Mouse (Mus musculus): Measurements from ENCODE around the gene Dlx4. TPM values are rescaled to one million over a fixed set of nuclear protein-coding genes. Genes with fewer than 3 reads are reported as not detected.

The Dlx4 gene
- polyA plus RNA-seq, 1 experiment from 2014 or later: 0.79 TPM

DNA sequence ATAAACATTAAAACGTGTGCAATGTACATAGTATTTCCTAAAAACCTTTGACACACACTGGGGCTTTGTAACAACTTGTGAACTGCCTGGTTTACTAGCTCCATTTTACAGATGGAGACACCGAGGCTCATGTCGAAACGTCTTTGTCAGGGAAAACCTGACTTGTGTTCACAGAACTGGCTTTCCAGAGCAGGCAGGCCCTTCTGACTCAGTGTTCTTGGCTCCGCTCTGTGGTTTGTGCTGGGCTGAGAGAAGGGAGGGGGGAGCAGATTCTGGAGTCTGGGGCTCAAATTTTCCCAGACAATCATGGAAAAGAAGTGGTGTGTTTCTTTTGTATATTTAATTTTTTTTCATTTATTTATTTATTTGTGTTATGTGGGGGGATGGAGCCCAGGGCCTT lies 7.6 kb upstream of the Dlx4 start:
- H3K4me2 ChIP-seq (replicated peaks; ENCODE audit: low read depth, low read length): no peak overlapping the region
- WGBS: 70% methylated on average over 5 of the region's 5 CpGs
- no peaks in the 10 kb centered on the region for H3K9me3 ChIP-seq (ENCODE audit: low read length)
- TF ChIP-seq EP300 (IDR thresholded peaks at IDR 0.05) (no peak), CTCF (IDR thresholded peaks at IDR 0.05) (no peak)
- H3K36me3 ChIP-seq (ENCODE audit: insufficient read depth, low read length): no peaks in the 10 kb centered on the region
- DNase-seq (ENCODE audit: low spot score) (no peak), ATAC-seq (no peak)
- H3K4me3 ChIP-seq (ENCODE audit: low read depth, low read length): no peak overlapping the region
- peaks cover 6% of the 10 kb centered on the region; the same call in 1 of the 2 replicates for H3K4me1 ChIP-seq (ENCODE audit: insufficient read depth, low read depth, low read length)
- H3K27ac ChIP-seq (ENCODE audit: low read length): no peak overlapping the region
- peaks cover 31% of the 10 kb centered on the region for H3K27me3 ChIP-seq (replicated peaks; ENCODE audit: insufficient read depth, low read length)
- no peak overlapping the region for H3K9ac ChIP-seq (replicated peaks; ENCODE audit: low read depth)

DNA sequence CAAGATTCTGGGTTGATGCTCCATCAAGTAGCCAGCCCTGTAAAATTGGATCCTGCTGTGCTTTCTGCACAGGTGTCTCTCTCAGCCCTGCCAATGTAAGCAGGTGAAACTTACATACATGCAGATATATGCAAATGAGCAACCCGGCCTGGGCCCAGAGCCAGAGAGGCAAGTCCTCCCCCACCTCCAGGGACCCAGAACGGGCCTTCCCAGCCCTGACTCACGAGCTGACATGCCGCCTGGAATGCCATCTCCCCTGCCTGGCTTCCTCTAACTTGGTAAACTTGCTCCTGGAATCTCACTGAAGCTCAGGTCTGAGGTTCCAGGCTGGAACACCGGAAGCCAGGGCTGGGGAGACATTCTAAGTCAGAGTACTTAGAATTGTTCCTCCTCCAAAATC lies 7.1 kb upstream of the Dlx4 start:
- H3K27me3 ChIP-seq (replicated peaks; ENCODE audit: insufficient read depth, low read length): peaks cover 36% of the 10 kb centered on the region
- no peak for ATAC-seq
- H3K4me1 ChIP-seq (ENCODE audit: insufficient read depth, low read depth, low read length): peaks cover 6% of the 10 kb centered on the region; the same call in 1 of the 2 replicates
- no peak overlapping the region for H3K4me3 ChIP-seq (ENCODE audit: low read depth, low read length)
- TF ChIP-seq CTCF (IDR thresholded peaks at IDR 0.05): no peak
- no peak for TF ChIP-seq EP300 (IDR thresholded peaks at IDR 0.05)
- no peaks in the 10 kb centered on the region for H3K36me3 ChIP-seq (ENCODE audit: insufficient read depth, low read length)
- no peak overlapping the region for H3K27ac ChIP-seq (ENCODE audit: low read length)
- H3K9me3 ChIP-seq (ENCODE audit: low read length): no peaks in the 10 kb centered on the region
- DNase-seq (ENCODE audit: low spot score): no peak
- H3K4me2 ChIP-seq (replicated peaks; ENCODE audit: low read depth, low read length): no peak overlapping the region
- WGBS: 45% methylated on average over 5 of the region's 5 CpGs
- H3K9ac ChIP-seq (replicated peaks; ENCODE audit: low read depth): no peak overlapping the region

DNA sequence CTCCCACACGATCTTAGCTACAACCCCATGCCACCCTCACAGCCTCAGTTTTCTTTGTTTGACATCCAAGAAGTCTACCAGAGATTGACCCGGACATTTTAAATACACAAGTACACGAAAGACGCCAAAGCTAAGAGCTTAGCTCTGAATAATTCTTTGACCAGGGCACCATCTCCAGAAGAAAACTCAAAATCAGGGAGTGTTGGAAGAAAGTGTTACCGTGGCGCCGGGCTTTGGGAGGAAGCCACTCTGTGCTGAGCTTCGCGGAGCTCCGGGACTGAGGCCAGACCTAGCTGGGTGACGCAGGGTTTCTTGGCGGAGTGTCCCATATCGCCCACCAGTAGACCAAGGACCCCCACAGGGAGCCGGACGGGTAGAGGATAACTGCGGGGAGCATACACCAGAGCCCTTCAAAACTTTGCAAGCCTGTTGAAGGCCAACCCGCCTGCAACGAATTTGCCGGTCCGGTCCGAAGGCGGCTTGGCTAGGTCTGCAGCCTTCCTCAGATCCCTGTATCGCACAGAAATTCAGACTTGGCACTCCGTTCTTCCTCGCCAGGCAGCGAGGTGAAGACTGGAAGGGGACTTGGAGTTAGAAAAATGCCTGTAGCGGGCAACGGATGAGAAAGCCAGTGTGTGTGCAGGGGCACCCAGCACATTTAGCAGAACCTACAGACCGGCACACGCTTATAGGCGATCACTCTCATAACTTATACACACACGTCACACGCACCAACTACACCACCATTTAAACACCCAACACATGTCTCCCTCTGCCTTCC lies 4.4 kb upstream of the Dlx4 start:
- Histone ChIP-seq H3K4me3 (ENCODE audit: low read depth, low read length) (no peak overlapping the region), H3K9ac (replicated peaks; ENCODE audit: low read depth) (no peak overlapping the region), H3K4me1 (ENCODE audit: insufficient read depth, low read depth, low read length) (peaks cover 12% of the 10 kb centered on the region), H3K4me2 (replicated peaks; ENCODE audit: low read depth, low read length) (no peak overlapping the region), H3K9me3 (ENCODE audit: low read length) (no peaks in the 10 kb centered on the region), H3K36me3 (ENCODE audit: insufficient read depth, low read length) (no peaks in the 10 kb centered on the region), H3K27ac (ENCODE audit: low read length) (no peak overlapping the region), H3K27me3 (replicated peaks; ENCODE audit: insufficient read depth, low read length) (peaks cover 57% of the 10 kb centered on the region)
- TF ChIP-seq EP300 (IDR thresholded peaks at IDR 0.05) (no peak), CTCF (IDR thresholded peaks at IDR 0.05) (no peak)
- 2% methylated on average over 33 of the region's 33 CpGs for WGBS
- no peak for DNase-seq (ENCODE audit: low spot score)
- no peak for ATAC-seq

DNA sequence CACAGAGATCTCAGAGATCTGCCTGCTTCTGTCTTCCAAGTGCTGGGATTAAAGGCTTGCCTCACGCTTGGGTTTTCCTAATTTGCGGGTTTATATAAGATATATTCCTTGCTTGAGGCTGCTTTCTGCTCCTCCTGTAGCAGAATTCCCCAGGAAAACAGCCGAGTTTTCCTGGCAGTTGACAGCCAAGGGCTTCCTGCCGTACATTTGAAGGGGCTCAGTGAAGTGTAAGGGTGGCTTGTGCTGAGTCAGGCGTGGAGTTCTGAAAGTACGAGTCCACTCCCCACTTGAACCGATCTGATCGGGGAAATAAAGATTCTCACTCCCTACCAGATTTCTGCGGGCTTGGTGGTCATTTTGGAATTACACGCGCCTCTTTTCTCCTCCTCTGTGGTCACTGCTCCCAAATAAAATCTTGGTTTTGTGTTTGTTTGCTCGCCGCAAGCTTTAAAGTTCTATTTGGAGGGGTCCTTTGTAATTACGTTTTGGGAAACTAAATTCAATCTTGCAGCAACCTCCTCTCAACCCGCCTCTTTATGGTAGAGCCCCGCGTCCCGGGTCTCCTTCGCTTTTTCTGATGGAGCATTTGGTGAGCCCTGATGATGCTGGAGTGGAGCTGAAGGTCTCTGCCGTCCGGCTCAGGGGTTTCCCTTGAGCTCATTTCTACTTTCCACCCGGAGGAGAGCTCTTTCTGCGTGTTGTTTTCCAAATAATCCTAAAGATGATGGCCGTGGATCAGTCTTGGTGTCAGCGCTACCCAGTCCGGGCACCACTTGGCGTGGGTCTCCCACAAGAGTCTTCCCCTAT lies 3.6 kb upstream of the Dlx4 start:
- Histone ChIP-seq H3K36me3 (ENCODE audit: insufficient read depth, low read length) (no peaks in the 10 kb centered on the region), H3K4me1 (ENCODE audit: insufficient read depth, low read depth, low read length) (peaks cover 16% of the 10 kb centered on the region), H3K27me3 (replicated peaks; ENCODE audit: insufficient read depth, low read length) (peaks cover 64% of the 10 kb centered on the region), H3K4me3 (ENCODE audit: low read depth, low read length) (no peak overlapping the region), H3K9me3 (ENCODE audit: low read length) (no peaks in the 10 kb centered on the region), H3K4me2 (replicated peaks; ENCODE audit: low read depth, low read length) (no peak overlapping the region), H3K27ac (ENCODE audit: low read length) (no peak overlapping the region), H3K9ac (replicated peaks; ENCODE audit: low read depth) (no peak overlapping the region)
- no peak for ATAC-seq
- WGBS: 2% methylated on average over 27 of the region's 27 CpGs
- no peak for DNase-seq (ENCODE audit: low spot score)
- no peak for TF ChIP-seq EP300 (IDR thresholded peaks at IDR 0.05)
- no peak for TF ChIP-seq CTCF (IDR thresholded peaks at IDR 0.05)

DNA sequence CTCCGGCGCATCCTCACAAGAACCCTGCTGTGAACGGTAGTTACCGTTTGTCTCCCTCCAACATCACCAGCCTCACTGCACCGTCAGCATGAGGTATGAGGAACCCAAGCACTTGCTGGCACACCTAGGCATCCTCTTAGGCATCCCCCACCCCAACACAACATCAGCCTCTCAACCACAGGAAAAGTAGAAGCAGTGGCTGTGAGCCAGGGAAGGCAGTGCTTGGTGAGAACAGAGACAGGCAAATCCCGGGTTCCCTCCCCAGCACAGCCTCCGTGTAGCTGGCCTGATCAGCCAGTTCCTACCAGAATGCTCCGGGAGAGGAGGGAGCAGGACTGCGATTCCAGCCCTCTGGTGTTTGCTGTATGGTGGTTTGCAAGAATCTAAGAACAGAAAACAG lies 2.7 kb upstream of the Dlx4 start:
- Histone ChIP-seq H3K4me1 (ENCODE audit: insufficient read depth, low read depth, low read length) (peaks cover 16% of the 10 kb centered on the region), H3K36me3 (ENCODE audit: insufficient read depth, low read length) (no peaks in the 10 kb centered on the region), H3K27ac (ENCODE audit: low read length) (no peak overlapping the region), H3K4me2 (replicated peaks; ENCODE audit: low read depth, low read length) (no peak overlapping the region), H3K27me3 (replicated peaks; ENCODE audit: insufficient read depth, low read length) (peaks cover 72% of the 10 kb centered on the region), H3K9ac (replicated peaks; ENCODE audit: low read depth) (no peak overlapping the region), H3K4me3 (ENCODE audit: low read depth, low read length) (no peak overlapping the region), H3K9me3 (ENCODE audit: low read length) (no peaks in the 10 kb centered on the region)
- 5% methylated on average over 9 of the region's 9 CpGs for WGBS
- TF ChIP-seq EP300 (IDR thresholded peaks at IDR 0.05): no peak
- TF ChIP-seq CTCF (IDR thresholded peaks at IDR 0.05): no peak
- ATAC-seq (no peak), DNase-seq (ENCODE audit: low spot score) (no peak)

DNA sequence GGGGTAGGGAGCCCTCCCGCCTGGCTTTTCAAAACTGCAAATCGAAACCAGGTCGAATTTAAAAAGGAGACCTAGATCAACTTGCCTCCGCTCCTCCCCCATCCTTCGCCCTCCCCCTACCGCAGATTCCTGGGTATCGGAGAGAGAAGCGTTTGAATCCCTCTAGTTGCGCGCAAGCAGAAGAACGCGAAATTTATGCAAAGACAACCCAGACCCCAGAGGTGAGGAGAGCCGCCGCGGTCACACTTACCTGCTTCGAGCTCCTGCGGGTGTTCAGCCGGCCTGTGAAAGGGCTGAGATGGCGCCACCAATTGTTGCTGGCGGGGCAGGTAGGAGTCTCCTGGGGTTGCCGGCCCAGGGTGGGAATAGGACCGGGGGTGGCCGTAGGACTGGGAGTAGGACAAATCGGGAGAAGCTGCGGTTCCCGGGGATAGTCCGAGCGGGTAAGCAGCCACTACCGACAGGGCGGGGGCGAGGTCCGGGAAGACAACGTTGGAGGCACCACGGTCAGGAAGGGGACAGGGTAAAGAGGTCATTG lies 1.0 kb downstream of the Dlx4 start:
- no peaks in the 10 kb centered on the region for H3K9me3 ChIP-seq (ENCODE audit: low read length)
- H3K4me2 ChIP-seq (replicated peaks; ENCODE audit: low read depth, low read length): peak overlapping the region; percentile 72
- H3K4me1 ChIP-seq (ENCODE audit: insufficient read depth, low read depth, low read length): peaks cover 15% of the 10 kb centered on the region
- peak overlapping the region; percentile 45 for H3K4me3 ChIP-seq (ENCODE audit: low read depth, low read length)
- H3K9ac ChIP-seq (replicated peaks; ENCODE audit: low read depth): no peak overlapping the region
- DNase-seq (ENCODE audit: low spot score) (no peak), ATAC-seq (no peak)
- H3K36me3 ChIP-seq (ENCODE audit: insufficient read depth, low read length): no peaks in the 10 kb centered on the region
- peaks cover 85% of the 10 kb centered on the region for H3K27me3 ChIP-seq (replicated peaks; ENCODE audit: insufficient read depth, low read length)
- no peak overlapping the region for H3K27ac ChIP-seq (ENCODE audit: low read length)
- WGBS: under 1% methylated on average over 34 of the region's 34 CpGs
- TF ChIP-seq CTCF (IDR thresholded peaks at IDR 0.05): no peak
- no peak for TF ChIP-seq EP300 (IDR thresholded peaks at IDR 0.05)

All from lung, postnatal 0 days (tissue).